Mouse (Mus musculus) cerebellum, postnatal 25 days (tissue): ENCODE data around the gene B4galt3.

ENCODE experiments used
- DNase-seq, 2 experiments: peaks; one replicate each; pipeline ENCODE4 v3.0.0; 2021; ENCODE audit warnings: mixed read lengths in 2 of 2

Gene B4galt3

GRCm38 (mm10) chr1:171269848-171270572 lies at the start of gene B4galt3:
Gene B4galt3, plus strand, starts transcription at chr1:171270328.
- DNase-seq, result peak; percentile 99

- peak; percentile 88 to 93 for DNase-seq
These were observed 49.3 kb upstream of the B4galt3 start for GRCm38 (mm10) chr1:171220871-171221270.

- no peak for DNase-seq
These were observed 48.6 kb upstream of the B4galt3 start for GRCm38 (mm10) chr1:171221281-171222193.

GRCm38 (mm10) chr1:171222238-171223155 lies 47.6 kb upstream of the B4galt3 start, which contains the start of gene Tomm40l:
Gene Tomm40l, minus strand, starts transcription at chr1:171222514.
- DNase-seq, result peak; percentile 88 to 90

GRCm38 (mm10) chr1:171223168-171223567 lies 47.0 kb upstream of the B4galt3 start:
- no peak for DNase-seq

- DNase-seq, result no peak
These were observed 46.3 kb upstream of the B4galt3 start for GRCm38 (mm10) chr1:171223796-171224195.

GRCm38 (mm10) chr1:171224857-171225256 lies 45.3 kb upstream of the B4galt3 start, which contains the start of gene Apoa2:
Gene Apoa2, plus strand, starts transcription at chr1:171225054.
- no peak for DNase-seq

- no peak for DNase-seq
These were observed 43.3 kb upstream of the B4galt3 start for GRCm38 (mm10) chr1:171226780-171227179.

GRCm38 (mm10) chr1:171227879-171228278 lies 42.2 kb upstream of the B4galt3 start:
- DNase-seq, result no peak

- DNase-seq, result no peak
These were observed 40.4 kb upstream of the B4galt3 start for GRCm38 (mm10) chr1:171229750-171230149.

- no peak for DNase-seq
These were observed 39.9 kb upstream of the B4galt3 start for GRCm38 (mm10) chr1:171230215-171230614.

- DNase-seq, result no peak
These were observed 38.3 kb upstream of the B4galt3 start for GRCm38 (mm10) chr1:171231844-171232243.

GRCm38 (mm10) chr1:171232348-171232747 lies 37.8 kb upstream of the B4galt3 start:
- no peak for DNase-seq

GRCm38 (mm10) chr1:171232800-171233730 lies 37.1 kb upstream of the B4galt3 start:
- DNase-seq, result no peak

GRCm38 (mm10) chr1:171234126-171234525 lies 36.0 kb upstream of the B4galt3 start, which contains the start of gene Fcer1g:
Gene Fcer1g, minus strand, starts transcription at chr1:171234365.
- DNase-seq, result no peak

- no peak for DNase-seq
These were observed 35.6 kb upstream of the B4galt3 start for GRCm38 (mm10) chr1:171234538-171234937.

- no peak for DNase-seq
These were observed 34.3 kb upstream of the B4galt3 start for GRCm38 (mm10) chr1:171235791-171236190.

- no peak for DNase-seq
These were observed 32.7 kb upstream of the B4galt3 start for GRCm38 (mm10) chr1:171237438-171237837.

GRCm38 (mm10) chr1:171238463-171238862 lies 31.7 kb upstream of the B4galt3 start:
- DNase-seq, result peak; percentile 59 to 74

GRCm38 (mm10) chr1:171239992-171240744 lies 30.0 kb upstream of the B4galt3 start:
- DNase-seq, result no peak
